In the genomic region with DNA sequence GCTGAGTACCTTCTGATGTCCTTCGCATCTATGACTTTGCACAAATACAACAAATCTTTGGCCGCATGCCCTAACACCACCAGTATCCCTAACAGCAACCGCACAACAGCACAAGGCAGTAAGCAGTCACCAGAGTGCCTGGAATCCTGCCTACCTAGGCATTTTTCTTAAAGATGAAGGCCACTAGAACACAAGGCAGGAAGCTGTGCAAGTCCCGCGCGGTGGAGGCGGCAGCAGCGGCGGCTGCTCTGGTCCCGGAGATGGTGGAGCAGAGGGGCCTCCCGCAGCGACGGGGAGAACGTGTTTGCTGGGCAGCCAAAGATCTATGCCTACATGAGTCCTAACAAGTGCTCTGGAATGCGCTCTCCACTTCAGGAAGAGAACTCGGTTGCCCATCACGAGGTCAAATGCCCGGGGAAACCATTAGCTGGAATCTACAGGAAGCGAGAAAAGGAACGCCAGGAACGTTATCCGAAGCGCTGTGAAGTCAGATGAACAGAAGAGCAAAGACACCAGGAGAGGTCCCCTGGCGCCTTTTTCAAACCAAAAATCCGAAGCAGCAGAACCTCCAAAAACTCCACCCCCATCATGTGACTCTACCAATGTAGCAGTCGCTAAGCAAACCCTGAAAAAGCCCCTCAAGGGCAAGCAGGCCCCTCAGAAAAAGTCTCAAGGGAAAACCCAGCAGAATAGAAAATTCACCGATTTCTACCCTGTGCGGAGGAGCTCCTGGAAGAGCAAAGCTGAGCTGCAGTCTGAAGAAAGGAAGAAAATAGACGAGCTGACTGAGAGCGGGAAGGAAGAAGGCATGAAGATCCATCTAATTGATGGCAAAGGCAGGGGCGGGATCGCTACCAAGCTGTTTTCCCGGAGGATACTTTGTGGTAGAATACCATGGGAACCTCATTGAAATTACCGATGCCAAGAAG, we compare ENCODE assay signal across 7 mouse cellular contexts. TPM values are rescaled to one million over a fixed set of nuclear protein-coding genes. Genes with fewer than 3 reads are reported as not detected.
DNase-seq lines count a peak whose midpoint lies in the region; ATAC-seq and TF ChIP-seq lines count a peak whose summit lies in the region.

No protein-coding gene starts in this region.

- no peak for TF ChIP-seq CTCF in forebrain, postnatal 0 days (IDR thresholded peaks at IDR 0.05; ENCODE audit: low read depth)

- 10% methylated on average over 34 of the region's 34 CpGs for WGBS in forebrain, postnatal 0 days
- 6% methylated on average over 34 of the region's 34 CpGs for WGBS in hindbrain, embryonic 16.5 days

- ATAC-seq in activated CD4-positive, CD25-positive, alpha-beta regulatory T cell, adult 4 months: peak; percentile 85
- peak; percentile 78 for ATAC-seq in forebrain, postnatal 0 days
- peak; percentile 72 for ATAC-seq in hindbrain, embryonic 16.5 days
- peak; percentile 66 for ATAC-seq in megakaryocyte progenitor cell, adult 5-6 weeks (replicated peaks; ENCODE audit: poor library complexity)

- H3K4me2 ChIP-seq in forebrain, postnatal 0 days (ENCODE audit: low read depth): peak overlapping the region; percentile 61
- H3K4me2 ChIP-seq in hindbrain, embryonic 16.5 days (ENCODE audit: low read length): peak overlapping the region; percentile 82

- no peaks in the 10 kb centered on the region for H3K36me3 ChIP-seq in forebrain, postnatal 0 days (ENCODE audit: insufficient read depth)
- no peaks in the 10 kb centered on the region for H3K36me3 ChIP-seq in hindbrain, embryonic 16.5 days (ENCODE audit: control insufficient read depth, insufficient read depth, low read length)

- peak overlapping the region; percentile 51 for H3K9ac ChIP-seq in forebrain, postnatal 0 days
- peak overlapping the region; percentile 52 for H3K9ac ChIP-seq in hindbrain, embryonic 16.5 days (ENCODE audit: low read depth, low read length)

- intact Hi-C loops in left cerebral cortex, postnatal 4 days (cut with DNase I): no loop called here

- H3K4me3 ChIP-seq in forebrain, postnatal 0 days (ENCODE audit: low read depth, low read length): peak overlapping the region; percentile 30
- peak overlapping the region; percentile 41 for H3K4me3 ChIP-seq in hindbrain, embryonic 16.5 days (ENCODE audit: low read length)

- no peaks in the 10 kb centered on the region for H3K9me3 ChIP-seq in forebrain, postnatal 0 days (ENCODE audit: low read length)
- no peaks in the 10 kb centered on the region for H3K9me3 ChIP-seq in hindbrain, embryonic 16.5 days (ENCODE audit: control insufficient read depth, low read length)

- no peaks in the 10 kb centered on the region for H3K4me1 ChIP-seq in forebrain, postnatal 0 days (ENCODE audit: insufficient read depth)
- H3K4me1 ChIP-seq in hindbrain, embryonic 16.5 days (ENCODE audit: control insufficient read depth, insufficient read depth, low read depth, low read length): peaks cover 2% of the 10 kb centered on the region; the same call in 1 of the 2 replicates

- no peaks in the 10 kb centered on the region for H3K27me3 ChIP-seq in forebrain, postnatal 0 days (ENCODE audit: insufficient read depth, low read length)
- no peaks in the 10 kb centered on the region for H3K27me3 ChIP-seq in hindbrain, embryonic 16.5 days (replicated peaks; ENCODE audit: control insufficient read depth, insufficient read depth, low read length)

- DNase-seq in cerebellum, adult 9-11 months: peak; percentile 34
- DNase-seq in forebrain, postnatal 0 days: peak; percentile 53
- DNase-seq in left cerebral cortex, postnatal 4 days: peak; percentile 28
- peak; percentile 42 for DNase-seq in right cerebral cortex, postnatal 25 days

- H3K27ac ChIP-seq in forebrain, postnatal 0 days (ENCODE audit: low read depth, low read length): no peak overlapping the region
- peak overlapping the region; percentile 20; the same call in 1 of the 2 replicates for H3K27ac ChIP-seq in hindbrain, embryonic 16.5 days (ENCODE audit: low read depth, low read length)

RNA-seq across cellular contexts. Expression of gene Cd80, which starts 21.2 kb away (rescaled TPM):
- 1 to 10 TPM; 3.8 to 4.3 TPM for polyA plus RNA-seq in activated CD4-positive, CD25-positive, alpha-beta regulatory T cell, adult 4 months (2017; shearing (Covaris generic))
- 0.31 and 0.86 TPM in 2 replicates for total RNA-seq in forebrain, postnatal 0 days (2014; rRNA removed)
- polyA plus RNA-seq in forebrain, postnatal 0 days (2015; fragmentation: Nextera tagmentation; extraction: Ambion mirVana): 0.25 and 0.30 TPM in 2 replicates
- polyA plus RNA-seq in hindbrain, embryonic 16.5 days (2015; fragmentation: Nextera tagmentation; extraction: Ambion mirVana): 0.30 and 0.60 TPM in 2 replicates
- total RNA-seq in left cerebral cortex, postnatal 4 days (2021): under 1 TPM; 0.36 to 0.50 TPM
- total RNA-seq in megakaryocyte progenitor cell, adult 5-6 weeks (2015): 0.77 and 1.6 TPM in 2 replicates
- 0.25 and 0.47 TPM in 2 replicates for total RNA-seq in megakaryocyte progenitor cell, adult 5-6 weeks (2017)

RNA-seq across cellular contexts. Expression of gene Adprh, which starts 24.1 kb away (rescaled TPM):
- polyA plus RNA-seq in activated CD4-positive, CD25-positive, alpha-beta regulatory T cell, adult 4 months (2017; shearing (Covaris generic)): 10 to 100 TPM; 47.4 to 51.6 TPM
- 40.8 and 42.9 TPM in 2 replicates for total RNA-seq in forebrain, postnatal 0 days (2014; rRNA removed)
- polyA plus RNA-seq in forebrain, postnatal 0 days (2015; fragmentation: Nextera tagmentation; extraction: Ambion mirVana): 130 and 134 TPM in 2 replicates
- polyA plus RNA-seq in hindbrain, embryonic 16.5 days (2015; fragmentation: Nextera tagmentation; extraction: Ambion mirVana): 159 and 165 TPM in 2 replicates
- 10 to 100 TPM; 61.2 to 62.2 TPM for total RNA-seq in left cerebral cortex, postnatal 4 days (2021)
- total RNA-seq in megakaryocyte progenitor cell, adult 5-6 weeks (2015): 22.9 and 23.5 TPM in 2 replicates
- 14.9 and 16.0 TPM in 2 replicates for total RNA-seq in megakaryocyte progenitor cell, adult 5-6 weeks (2017)

RNA-seq across cellular contexts. Expression of gene Pla1a, which starts 43.6 kb away (rescaled TPM):
- not detected for polyA plus RNA-seq in activated CD4-positive, CD25-positive, alpha-beta regulatory T cell, adult 4 months (2017; shearing (Covaris generic))
- 1.2 and 2.5 TPM in 2 replicates for total RNA-seq in forebrain, postnatal 0 days (2014; rRNA removed)
- 0.74 and 1.0 TPM in 2 replicates for polyA plus RNA-seq in forebrain, postnatal 0 days (2015; fragmentation: Nextera tagmentation; extraction: Ambion mirVana)
- 0.81 and 0.84 TPM in 2 replicates for polyA plus RNA-seq in hindbrain, embryonic 16.5 days (2015; fragmentation: Nextera tagmentation; extraction: Ambion mirVana)
- under 1 TPM; 0.36 to 0.38 TPM for total RNA-seq in left cerebral cortex, postnatal 4 days (2021)
- total RNA-seq in megakaryocyte progenitor cell, adult 5-6 weeks (2015): not detected in 2 replicates
- total RNA-seq in megakaryocyte progenitor cell, adult 5-6 weeks (2017): not detected in 2 replicates

RNA-seq across cellular contexts. Expression of gene Timmdc1, which starts 45.9 kb away (rescaled TPM):
- 10 to 100 TPM; 11.4 to 15.4 TPM for polyA plus RNA-seq in activated CD4-positive, CD25-positive, alpha-beta regulatory T cell, adult 4 months (2017; shearing (Covaris generic))
- 30.3 and 34.3 TPM in 2 replicates for total RNA-seq in forebrain, postnatal 0 days (2014; rRNA removed)
- polyA plus RNA-seq in forebrain, postnatal 0 days (2015; fragmentation: Nextera tagmentation; extraction: Ambion mirVana): 22.2 and 27.2 TPM in 2 replicates
- 28.0 and 32.8 TPM in 2 replicates for polyA plus RNA-seq in hindbrain, embryonic 16.5 days (2015; fragmentation: Nextera tagmentation; extraction: Ambion mirVana)
- total RNA-seq in left cerebral cortex, postnatal 4 days (2021): 10 to 100 TPM; 28.8 to 29.5 TPM
- total RNA-seq in megakaryocyte progenitor cell, adult 5-6 weeks (2015): 7.0 and 9.2 TPM in 2 replicates
- 37.1 and 39.0 TPM in 2 replicates for total RNA-seq in megakaryocyte progenitor cell, adult 5-6 weeks (2017)
